Mouse (Mus musculus) neural tube, embryonic 11.5 days (tissue): Measurements from ENCODE around the gene Sgip1. TPM values are rescaled to one million over a fixed set of nuclear protein-coding genes. Genes with fewer than 3 reads are reported as not detected.

Experiments used
- ATAC-seq: fragments of 200-750 bp; cut with Nextera tagmentation; 2 replicates; pipeline ENCODE4 v1.8.0; 2017; ENCODE audit warnings: moderate number of reproducible peaks, mild to moderate bottlenecking, moderate TSS enrichment, moderate library complexity; ENCODE audit not compliant: insufficient read depth, low FRiP score, low TSS enrichment
- DNase-seq: peaks from one replicate; pipeline ENCODE4 v3.0.0-alpha.2; 2015; ENCODE audit warnings: low spot score
- H3K27ac ChIP-seq: fragments of 300-500 bp; sonication (generic); 2 replicates; pipeline ENCODE4 v1.5.1; 2014; ENCODE audit warnings: low read depth, mild to moderate bottlenecking, low read length
- H3K27me3 ChIP-seq: fragments of 300-500 bp; sonication (generic); 2 replicates; pipeline ENCODE4 v1.6.1; 2014; ENCODE audit warnings: mild to moderate bottlenecking, low read length, mixed read lengths; ENCODE audit not compliant: control insufficient read depth, insufficient read depth
- H3K36me3 ChIP-seq: fragments of 300-500 bp; sonication (generic); 2 replicates; pipeline ENCODE4 v1.6.1; 2014; ENCODE audit warnings: mild to moderate bottlenecking, low read length, moderate library complexity, mixed read lengths; ENCODE audit not compliant: control insufficient read depth, insufficient read depth
- H3K4me1 ChIP-seq: fragments of 300-500 bp; sonication (generic); 2 replicates; pipeline ENCODE4 v1.6.1; 2014; ENCODE audit warnings: low read length, mixed read lengths; ENCODE audit not compliant: control insufficient read depth, insufficient read depth
- H3K4me2 ChIP-seq: fragments of 300-500 bp; sonication (generic); 2 replicates; pipeline ENCODE4 v1.6.1; 2014; ENCODE audit warnings: low read depth, mild to moderate bottlenecking, moderate library complexity
- H3K4me3 ChIP-seq: fragments of 300-500 bp; sonication (generic); 2 replicates; pipeline ENCODE4 v1.5.1; 2014; ENCODE audit warnings: low read depth, low read length
- H3K9ac ChIP-seq: fragments of 300-500 bp; sonication (generic); 2 replicates; pipeline ENCODE4 v1.6.1; 2014; ENCODE audit warnings: mild to moderate bottlenecking, low read length
- H3K9me3 ChIP-seq: fragments of 300-500 bp; sonication (generic); 2 replicates; pipeline ENCODE4 v1.6.1; 2016; ENCODE audit warnings: low read length; ENCODE audit not compliant: control insufficient read depth
- WGBS: fragments of 180-500 bp; shearing (Covaris S2); extraction: QIAGEN DNeasy Blood & Tissue Kit; methylation state at CpG from one replicate; pipeline ENCODE4 v1.1.7; 2014; 5-methylcytosine and 5-hydroxymethylcytosine counted together
- polyA plus RNA-seq: library from polyadenylated mRNA; unstranded; fragments of >200 nt; fragmentation: Nextera tagmentation; extraction: Ambion mirVana; gene quantifications from 2 replicates; pipeline ENCODE4 v1.2.1, GENCODE M21; 2014

The Sgip1 gene
- polyA plus RNA-seq, 1 experiment from 2014 or later = 20.0 TPM

GRCm38 (mm10) chr4:102792100-102792790 lies 51.1 kb downstream of the Sgip1 start:
- Histone ChIP-seq H3K9me3 (no peaks in the 10 kb centered on the region), H3K27me3 (no peaks in the 10 kb centered on the region), H3K9ac (no peak overlapping the region), H3K4me3 (no peak overlapping the region), H3K4me1 (no peaks in the 10 kb centered on the region), H3K36me3 (no peaks in the 10 kb centered on the region), H3K4me2 (no peak overlapping the region), H3K27ac (no peak overlapping the region)
- 70% methylated on average over 8 of the region's 8 CpGs for WGBS
- DNase-seq (no peak), ATAC-seq (no peak)

GRCm38 (mm10) chr4:102801471-102801870 lies 60.4 kb downstream of the Sgip1 start:
- H3K27ac ChIP-seq = no peak overlapping the region
- H3K4me2 ChIP-seq = no peak overlapping the region
- no peaks in the 10 kb centered on the region for H3K36me3 ChIP-seq
- DNase-seq (no peak), ATAC-seq (no peak)
- H3K4me3 ChIP-seq = no peak overlapping the region
- H3K9me3 ChIP-seq = no peaks in the 10 kb centered on the region
- WGBS = 83% methylated on average over 1 of the region's 1 CpGs
- H3K27me3 ChIP-seq = no peaks in the 10 kb centered on the region
- no peaks in the 10 kb centered on the region for H3K4me1 ChIP-seq
- H3K9ac ChIP-seq = no peak overlapping the region

GRCm38 (mm10) chr4:102801936-102802335 lies 60.8 kb downstream of the Sgip1 start:
- ATAC-seq (no peak), DNase-seq (no peak)
- Histone ChIP-seq H3K4me2 (no peak overlapping the region), H3K4me3 (no peak overlapping the region), H3K27me3 (no peaks in the 10 kb centered on the region), H3K36me3 (no peaks in the 10 kb centered on the region), H3K27ac (no peak overlapping the region), H3K9ac (no peak overlapping the region), H3K9me3 (no peaks in the 10 kb centered on the region), H3K4me1 (no peaks in the 10 kb centered on the region)
- WGBS = 95% methylated on average over 4 of the region's 4 CpGs

GRCm38 (mm10) chr4:102804611-102805010 lies 63.5 kb downstream of the Sgip1 start:
- no peaks in the 10 kb centered on the region for H3K4me1 ChIP-seq
- H3K9me3 ChIP-seq = no peaks in the 10 kb centered on the region
- H3K4me3 ChIP-seq = no peak overlapping the region
- DNase-seq (no peak), ATAC-seq (no peak)
- no peak overlapping the region for H3K9ac ChIP-seq
- no peaks in the 10 kb centered on the region for H3K36me3 ChIP-seq
- H3K27me3 ChIP-seq = no peaks in the 10 kb centered on the region
- WGBS = 63% methylated on average over 5 of the region's 5 CpGs
- no peak overlapping the region for H3K4me2 ChIP-seq
- no peak overlapping the region for H3K27ac ChIP-seq

GRCm38 (mm10) chr4:102806987-102807386 lies 65.9 kb downstream of the Sgip1 start:
- Histone ChIP-seq H3K9ac (no peak overlapping the region), H3K4me2 (no peak overlapping the region), H3K4me3 (no peak overlapping the region), H3K4me1 (no peaks in the 10 kb centered on the region), H3K36me3 (no peaks in the 10 kb centered on the region), H3K27ac (no peak overlapping the region), H3K9me3 (no peaks in the 10 kb centered on the region), H3K27me3 (no peaks in the 10 kb centered on the region)
- ATAC-seq = no peak
- 92% methylated on average over 3 of the region's 3 CpGs for WGBS
- no peak for DNase-seq

GRCm38 (mm10) chr4:102808258-102808657 lies 67.2 kb downstream of the Sgip1 start:
- no peaks in the 10 kb centered on the region for H3K27me3 ChIP-seq
- H3K4me3 ChIP-seq = no peak overlapping the region
- no peaks in the 10 kb centered on the region for H3K4me1 ChIP-seq
- H3K4me2 ChIP-seq = no peak overlapping the region
- H3K27ac ChIP-seq = no peak overlapping the region
- ATAC-seq = no peak
- H3K9ac ChIP-seq = no peak overlapping the region
- no peak for DNase-seq
- H3K36me3 ChIP-seq = no peaks in the 10 kb centered on the region
- no peaks in the 10 kb centered on the region for H3K9me3 ChIP-seq

- ATAC-seq (no peak), DNase-seq (no peak)
- Histone ChIP-seq H3K4me3 (no peak overlapping the region), H3K27ac (no peak overlapping the region), H3K9me3 (no peaks in the 10 kb centered on the region), H3K4me2 (no peak overlapping the region), H3K4me1 (no peaks in the 10 kb centered on the region), H3K27me3 (no peaks in the 10 kb centered on the region), H3K9ac (no peak overlapping the region), H3K36me3 (no peaks in the 10 kb centered on the region)
- WGBS = 81% methylated on average over 4 of the region's 4 CpGs
These were observed 68.2 kb downstream of the Sgip1 start for GRCm38 (mm10) chr4:102809296-102809695.

GRCm38 (mm10) chr4:102810277-102810676 lies 69.2 kb downstream of the Sgip1 start:
- DNase-seq (no peak), ATAC-seq (no peak)
- Histone ChIP-seq H3K27ac (no peak overlapping the region), H3K9ac (no peak overlapping the region), H3K9me3 (no peaks in the 10 kb centered on the region), H3K4me1 (no peaks in the 10 kb centered on the region), H3K36me3 (no peaks in the 10 kb centered on the region), H3K4me2 (no peak overlapping the region), H3K4me3 (no peak overlapping the region), H3K27me3 (no peaks in the 10 kb centered on the region)
- 86% methylated on average over 1 of the region's 1 CpGs for WGBS

- Histone ChIP-seq H3K4me1 (no peaks in the 10 kb centered on the region), H3K27ac (no peak overlapping the region), H3K9ac (no peak overlapping the region), H3K27me3 (no peaks in the 10 kb centered on the region), H3K4me2 (no peak overlapping the region), H3K4me3 (no peak overlapping the region), H3K36me3 (no peaks in the 10 kb centered on the region), H3K9me3 (no peaks in the 10 kb centered on the region)
- WGBS = 58% methylated on average over 9 of the region's 9 CpGs
- ATAC-seq (no peak), DNase-seq (no peak)
These were observed 70.1 kb downstream of the Sgip1 start for GRCm38 (mm10) chr4:102811007-102811805.
